Mouse (Mus musculus): ENCODE data around the gene Map2k6. TPM values are rescaled to one million over a fixed set of nuclear protein-coding genes. Genes with fewer than 3 reads are reported as not detected.

The Map2k6 gene
- total RNA-seq, 1 experiment from 2014 or later: 10.4 TPM

GRCm38 (mm10) chr11:110439354-110439753, 40.4 kb downstream of the Map2k6 start:
- no peak for ATAC-seq (ENCODE audit: extremely low read depth, insufficient number of reproducible peaks, low FRiP score, poor library complexity, severe bottlenecking)

GRCm38 (mm10) chr11:110444576-110444975, 45.7 kb downstream of the Map2k6 start:
- no peak for ATAC-seq (ENCODE audit: extremely low read depth, insufficient number of reproducible peaks, low FRiP score, poor library complexity, severe bottlenecking)

- ATAC-seq (ENCODE audit: extremely low read depth, insufficient number of reproducible peaks, low FRiP score, poor library complexity, severe bottlenecking): peak; percentile 63; the same call in 1 of the 2 replicates
These were observed 49.3 kb downstream of the Map2k6 start for GRCm38 (mm10) chr11:110448131-110448725.

GRCm38 (mm10) chr11:110448726-110449161, 49.8 kb downstream of the Map2k6 start:
- ATAC-seq (ENCODE audit: extremely low read depth, insufficient number of reproducible peaks, low FRiP score, poor library complexity, severe bottlenecking): 0 out of 2 replicates have a peak, but pooled peaks have one; percentile 13

GRCm38 (mm10) chr11:110449183-110449582, 50.3 kb downstream of the Map2k6 start:
- ATAC-seq (ENCODE audit: extremely low read depth, insufficient number of reproducible peaks, low FRiP score, poor library complexity, severe bottlenecking): no peak

- ATAC-seq (ENCODE audit: extremely low read depth, insufficient number of reproducible peaks, low FRiP score, poor library complexity, severe bottlenecking): no peak
These were observed 51.3 kb downstream of the Map2k6 start for GRCm38 (mm10) chr11:110450091-110450757.

- no peak for ATAC-seq (ENCODE audit: extremely low read depth, insufficient number of reproducible peaks, low FRiP score, poor library complexity, severe bottlenecking)
These were observed 51.8 kb downstream of the Map2k6 start for GRCm38 (mm10) chr11:110450758-110451121.

- ATAC-seq (ENCODE audit: extremely low read depth, insufficient number of reproducible peaks, low FRiP score, poor library complexity, severe bottlenecking): no peak
These were observed 52.7 kb downstream of the Map2k6 start for GRCm38 (mm10) chr11:110451590-110451989.

GRCm38 (mm10) chr11:110453445-110454154, 54.7 kb downstream of the Map2k6 start:
- no peak for ATAC-seq (ENCODE audit: extremely low read depth, insufficient number of reproducible peaks, low FRiP score, poor library complexity, severe bottlenecking)

- no peak for ATAC-seq (ENCODE audit: extremely low read depth, insufficient number of reproducible peaks, low FRiP score, poor library complexity, severe bottlenecking)
These were observed 58.6 kb downstream of the Map2k6 start for GRCm38 (mm10) chr11:110457441-110457912.

- ATAC-seq (ENCODE audit: extremely low read depth, insufficient number of reproducible peaks, low FRiP score, poor library complexity, severe bottlenecking): no peak
These were observed 61.6 kb downstream of the Map2k6 start for GRCm38 (mm10) chr11:110460480-110460879.

GRCm38 (mm10) chr11:110461560-110462331, 62.8 kb downstream of the Map2k6 start:
- no peak for ATAC-seq (ENCODE audit: extremely low read depth, insufficient number of reproducible peaks, low FRiP score, poor library complexity, severe bottlenecking)

- no peak for ATAC-seq (ENCODE audit: extremely low read depth, insufficient number of reproducible peaks, low FRiP score, poor library complexity, severe bottlenecking)
These were observed 64.2 kb downstream of the Map2k6 start for GRCm38 (mm10) chr11:110462975-110463578.

GRCm38 (mm10) chr11:110463801-110464200, 64.9 kb downstream of the Map2k6 start:
- no peak for ATAC-seq (ENCODE audit: extremely low read depth, insufficient number of reproducible peaks, low FRiP score, poor library complexity, severe bottlenecking)

GRCm38 (mm10) chr11:110469054-110469453, 70.1 kb downstream of the Map2k6 start:
- no peak for ATAC-seq (ENCODE audit: extremely low read depth, insufficient number of reproducible peaks, low FRiP score, poor library complexity, severe bottlenecking)

GRCm38 (mm10) chr11:110470561-110471273, 71.8 kb downstream of the Map2k6 start:
- ATAC-seq (ENCODE audit: extremely low read depth, insufficient number of reproducible peaks, low FRiP score, poor library complexity, severe bottlenecking): no peak

GRCm38 (mm10) chr11:110471362-110471761, 72.4 kb downstream of the Map2k6 start:
- no peak for ATAC-seq (ENCODE audit: extremely low read depth, insufficient number of reproducible peaks, low FRiP score, poor library complexity, severe bottlenecking)

- ATAC-seq (ENCODE audit: extremely low read depth, insufficient number of reproducible peaks, low FRiP score, poor library complexity, severe bottlenecking): no peak
These were observed 73.2 kb downstream of the Map2k6 start for GRCm38 (mm10) chr11:110472078-110472477.

Data from neutrophil, adult 5-6 weeks (primary cell).